Mouse (Mus musculus) G1E (cell line): ENCODE measurements around the gene Sstr3. TPM values are rescaled to one million over a fixed set of nuclear protein-coding genes. Genes with fewer than 3 reads are reported as not detected.

ENCODE experiments used
- ATAC-seq: 2 replicates; pipeline ENCODE4 v1.8.0; 2016; ENCODE audit warnings: mild to moderate bottlenecking; ENCODE audit not compliant: insufficient number of reproducible peaks, poor library complexity, low FRiP score, severe bottlenecking; ENCODE audit errors: extremely low read depth
- DNase-seq: peaks from one replicate; pipeline ENCODE4 v3.0.0; 2012; ENCODE audit warnings: low spot score
- H3K27me3 ChIP-seq: 2 replicates; pipeline ENCODE4 v1.6.1; 2012; ENCODE audit warnings: mild to moderate bottlenecking, low read length, inconsistent platforms; ENCODE audit not compliant: insufficient read depth
- H3K36me3 ChIP-seq: replicated peaks from 2 replicates; pipeline ENCODE3; 2012; ENCODE audit warnings: mild to moderate bottlenecking, inconsistent platforms
- H3K4me1 ChIP-seq: 2 replicates; pipeline ENCODE4 v1.6.1; 2012; ENCODE audit warnings: low read depth, low read length, inconsistent platforms, mixed read lengths; ENCODE audit not compliant: insufficient read depth
- H3K4me3 ChIP-seq: 2 replicates; pipeline ENCODE4 v1.5.1; 2012; ENCODE audit warnings: low read depth, mild to moderate bottlenecking, inconsistent platforms, low read length, moderate library complexity, mixed read lengths
- H3K9me3 ChIP-seq: replicated peaks from 2 replicates; pipeline ENCODE4 v1.6.1; 2012; ENCODE audit warnings: inconsistent platforms
- CTCF ChIP-seq: IDR thresholded peaks from 2 replicates; pipeline ENCODE4 v1.5.1; 2012; ENCODE audit warnings: low read depth, low read length, inconsistent platforms, mixed read lengths
- GATA1 ChIP-seq: IDR thresholded peaks from 2 replicates; pipeline ENCODE4 v1.6.1; 2012; ENCODE audit warnings: borderline replicate concordance, low read length, inconsistent platforms, mixed read lengths
- GATA2 ChIP-seq: IDR thresholded peaks from 2 replicates; pipeline ENCODE4 v1.6.1; 2012; ENCODE audit warnings: low read depth, low read length, inconsistent platforms, borderline replicate concordance
- POLR2AphosphoS5 ChIP-seq: IDR thresholded peaks from 2 replicates; pipeline ENCODE4 v1.6.1; 2012; ENCODE audit warnings: low read depth, low read length, inconsistent platforms; ENCODE audit not compliant: insufficient replicate concordance
- TAL1 ChIP-seq: conservative IDR thresholded peaks from 2 replicates; pipeline ENCODE4 v1.6.1; 2012; ENCODE audit warnings: low read depth, low read length, inconsistent platforms, mixed read lengths
- polyA plus RNA-seq: library from polyadenylated mRNA; stranded (reverse); fragments of >175 nt; gene quantifications from 2 replicates; pipeline ENCODE4 v1.2.3, GENCODE M21; 2012
- total RNA-seq, 2 experiments: library from RNA; stranded (forward) in 1 of 2; stranded (reverse) in 1 of 2; fragments of 200-1000 nt in 1 of 2; fragments of >200 nt in 1 of 2; fragmentation: Nextera tagmentation in 1 of 2; gene quantifications; 2 replicates each; pipeline ENCODE4 v1.2.3; 2014 to 2017

Gene Sstr3
- total and polyA plus RNA-seq, 3 experiments, result 0.05 TPM; not detected in 2

- Histone ChIP-seq H3K9me3 (no peaks in the 10 kb centered on the region), H3K4me1 (peaks cover 8% of the 10 kb centered on the region), H3K36me3 (no peaks in the 10 kb centered on the region), H3K4me3 (no peak overlapping the region; the same call in 1 of the 2 replicates), H3K27me3 (peaks cover 55% of the 10 kb centered on the region)
- DNase-seq, result peak; percentile 72
- TF ChIP-seq TAL1 (no peak), GATA2 (no peak), POLR2AphosphoS5 (no peak), GATA1 (no peak), CTCF (peak; percentile 78)
- ATAC-seq, result peak; percentile 22; the same call in 1 of the 2 replicates
Measured at GRCm38 (mm10) chr15:78531901-78532469, 12.5 kb downstream of the Sstr3 start.

GRCm38 (mm10) chr15:78531451-78531720 is 13.1 kb downstream of the Sstr3 start:
- Histone ChIP-seq H3K4me3 (no peak overlapping the region), H3K4me1 (peaks cover 7% of the 10 kb centered on the region), H3K9me3 (no peaks in the 10 kb centered on the region), H3K27me3 (peaks cover 56% of the 10 kb centered on the region), H3K36me3 (no peaks in the 10 kb centered on the region)
- TF ChIP-seq TAL1, result no peak
- no peak for TF ChIP-seq GATA2
- no peak for TF ChIP-seq GATA1
- TF ChIP-seq POLR2AphosphoS5, result no peak
- TF ChIP-seq CTCF, result no peak
- ATAC-seq (no peak), DNase-seq (no peak)

- no peak for TF ChIP-seq CTCF
- H3K36me3 ChIP-seq, result no peaks in the 10 kb centered on the region
- H3K4me3 ChIP-seq, result no peak within 1 kb of the TSS; the same call in 1 of the 2 replicates
- peaks cover 7% of the 10 kb centered on the region for H3K4me1 ChIP-seq
- no peak for DNase-seq
- ATAC-seq, result no peak
- H3K27me3 ChIP-seq, result peaks cover 61% of the 10 kb centered on the region
- H3K9me3 ChIP-seq, result no peaks in the 10 kb centered on the region
Measured at GRCm38 (mm10) chr15:78530671-78531450, 13.6 kb downstream of the Sstr3 start, which contains the start of gene C1qtnf6. Gene C1qtnf6 (minus strand): TSS chr15:78531416.

GRCm38 (mm10) chr15:78530141-78530540 is 14.3 kb downstream of the Sstr3 start:
- no peak for TF ChIP-seq POLR2AphosphoS5
- no peak for TF ChIP-seq CTCF
- TF ChIP-seq GATA2, result no peak
- no peak for TF ChIP-seq GATA1
- TF ChIP-seq TAL1, result no peak
- H3K9me3 ChIP-seq, result no peaks in the 10 kb centered on the region
- ATAC-seq (no peak), DNase-seq (no peak)
- peaks cover 59% of the 10 kb centered on the region for H3K27me3 ChIP-seq
- no peak overlapping the region for H3K4me3 ChIP-seq
- peaks cover 7% of the 10 kb centered on the region for H3K4me1 ChIP-seq
- no peaks in the 10 kb centered on the region for H3K36me3 ChIP-seq

- H3K9me3 ChIP-seq, result no peaks in the 10 kb centered on the region
- no peak overlapping the region for H3K4me3 ChIP-seq
- peaks cover 7% of the 10 kb centered on the region for H3K4me1 ChIP-seq
- ATAC-seq, result no peak
- no peaks in the 10 kb centered on the region for H3K36me3 ChIP-seq
- H3K27me3 ChIP-seq, result peaks cover 61% of the 10 kb centered on the region
- no peak for DNase-seq
- TF ChIP-seq POLR2AphosphoS5, result no peak
- no peak for TF ChIP-seq TAL1
- no peak for TF ChIP-seq CTCF
- TF ChIP-seq GATA2, result no peak
- no peak for TF ChIP-seq GATA1
Measured at GRCm38 (mm10) chr15:78529428-78529990, 15.0 kb downstream of the Sstr3 start.

GRCm38 (mm10) chr15:78528726-78529411 is 15.6 kb downstream of the Sstr3 start:
- H3K36me3 ChIP-seq, result no peaks in the 10 kb centered on the region
- DNase-seq (no peak), ATAC-seq (no peak)
- TF ChIP-seq POLR2AphosphoS5, result no peak
- no peak for TF ChIP-seq GATA1
- TF ChIP-seq GATA2, result no peak
- no peak for TF ChIP-seq TAL1
- TF ChIP-seq CTCF, result no peak
- H3K9me3 ChIP-seq, result no peaks in the 10 kb centered on the region
- H3K27me3 ChIP-seq, result peaks cover 57% of the 10 kb centered on the region
- peaks cover 7% of the 10 kb centered on the region for H3K4me1 ChIP-seq
- H3K4me3 ChIP-seq, result no peak overlapping the region
